Mouse (Mus musculus): ENCODE results near the gene Arhgap33.

DNA sequence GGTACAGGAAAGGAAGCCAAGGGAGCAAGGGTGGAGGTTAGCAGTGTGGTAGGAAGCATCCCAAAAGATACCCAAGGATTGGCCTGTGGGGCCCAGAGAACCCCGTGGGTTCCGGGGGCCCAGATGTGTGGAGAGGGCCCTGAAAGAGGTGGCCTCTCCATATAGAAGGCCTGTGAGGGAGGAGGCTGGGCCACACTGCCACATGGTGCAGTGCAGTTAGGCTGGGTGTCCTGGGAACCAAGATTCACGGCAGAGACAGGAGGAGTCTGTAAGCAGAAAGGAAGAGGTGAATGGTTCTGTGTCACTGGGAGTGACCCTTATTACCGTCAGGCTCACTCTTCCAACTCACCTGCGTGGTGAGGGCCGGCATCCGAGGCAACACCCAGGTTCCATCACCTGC is 5.7 kb upstream of the Arhgap33 start:
- no peak for TF ChIP-seq CTCF (IDR thresholded peaks at IDR 0.05; ENCODE audit: low read depth)
- no peak for TF ChIP-seq EP300 (IDR thresholded peaks at IDR 0.05; ENCODE audit: low read depth)
